Mouse (Mus musculus) heart, embryonic 15.5 days (tissue): ENCODE data around the gene Prdm16. TPM values are rescaled to one million over a fixed set of nuclear protein-coding genes. Genes with fewer than 3 reads are reported as not detected.

Experiments
- ATAC-seq: fragments of 200-750 bp; cut with Nextera tagmentation; replicated peaks from 2 replicates; pipeline ENCODE4 v1.8.0; 2017; ENCODE audit warnings: low read depth, moderate TSS enrichment; ENCODE audit not compliant: insufficient number of reproducible peaks, insufficient read depth, low FRiP score
- H3K27ac ChIP-seq: fragments of 300-500 bp; sonication (generic); 2 replicates; pipeline ENCODE4 v1.5.1; 2015; ENCODE audit warnings: mild to moderate bottlenecking, inconsistent platforms
- H3K27me3 ChIP-seq: fragments of 300-500 bp; sonication (generic); 2 replicates; pipeline ENCODE4 v1.6.1; 2015; ENCODE audit warnings: inconsistent platforms
- H3K36me3 ChIP-seq: fragments of 300-500 bp; sonication (generic); 2 replicates; pipeline ENCODE4 v1.6.1; 2015; ENCODE audit warnings: mild to moderate bottlenecking, inconsistent platforms
- H3K4me1 ChIP-seq: fragments of 300-500 bp; sonication (generic); replicated peaks from 2 replicates; pipeline ENCODE4 v1.6.1; 2015; ENCODE audit warnings: inconsistent platforms
- H3K4me2 ChIP-seq: fragments of 300-500 bp; sonication (generic); 2 replicates; pipeline ENCODE4 v1.6.1; 2015; ENCODE audit warnings: inconsistent platforms, mild to moderate bottlenecking, moderate library complexity
- H3K4me3 ChIP-seq: fragments of 300-500 bp; sonication (generic); 2 replicates; pipeline ENCODE4 v1.5.1; 2015; ENCODE audit warnings: mild to moderate bottlenecking, inconsistent platforms
- H3K9ac ChIP-seq: fragments of 300-500 bp; sonication (generic); 2 replicates; pipeline ENCODE4 v1.6.1; 2015; ENCODE audit warnings: mild to moderate bottlenecking, inconsistent platforms
- H3K9me3 ChIP-seq: fragments of 300-500 bp; sonication (generic); replicated peaks from 2 replicates; pipeline ENCODE4 v1.6.1; 2016; ENCODE audit warnings: inconsistent platforms
- WGBS: fragments of 180-500 bp; shearing (Covaris S2); methylation state at CpG from one replicate; pipeline ENCODE4 v1.1.7; 2015; ENCODE audit warnings: mixed read lengths; 5-methylcytosine and 5-hydroxymethylcytosine counted together
- polyA plus RNA-seq: library from polyadenylated mRNA; unstranded; fragments of >200 nt; fragmentation: Nextera tagmentation; extraction: Ambion mirVana; gene quantifications from 2 replicates; pipeline ENCODE4 v1.2.1, GENCODE M21; 2015

Gene Prdm16
- polyA plus RNA-seq, 1 experiment from 2014 or later, result 20.9 TPM

GRCm38 (mm10) chr4:154294262-154294731 lies 342.4 kb downstream of the Prdm16 start:
- H3K4me1 ChIP-seq, result peaks cover 21% of the 10 kb centered on the region
- H3K4me2 ChIP-seq, result no peak overlapping the region
- H3K9me3 ChIP-seq, result no peaks in the 10 kb centered on the region
- H3K27ac ChIP-seq, result 0 out of 2 replicates have a peak overlapping the region, but pooled peaks have one; percentile 39
- WGBS, result 41% methylated on average over 8 of the region's 8 CpGs
- peaks cover 7% of the 10 kb centered on the region for H3K27me3 ChIP-seq
- no peak overlapping the region for H3K9ac ChIP-seq
- no peak for ATAC-seq
- no peak overlapping the region for H3K4me3 ChIP-seq
- H3K36me3 ChIP-seq, result no peaks in the 10 kb centered on the region

GRCm38 (mm10) chr4:154293735-154294201 lies 342.9 kb downstream of the Prdm16 start:
- Histone ChIP-seq H3K4me3 (no peak overlapping the region), H3K9me3 (no peaks in the 10 kb centered on the region), H3K4me2 (no peak overlapping the region), H3K36me3 (no peaks in the 10 kb centered on the region), H3K27ac (0 out of 2 replicates have a peak overlapping the region, but pooled peaks have one; percentile 39), H3K27me3 (peaks cover 2% of the 10 kb centered on the region), H3K4me1 (peaks cover 21% of the 10 kb centered on the region), H3K9ac (no peak overlapping the region)
- ATAC-seq, result peak; percentile 29; the same call in 1 of the 2 replicates
- WGBS, result 34% methylated on average over 4 of the region's 4 CpGs

GRCm38 (mm10) chr4:154283671-154284070 lies 353.0 kb downstream of the Prdm16 start:
- Histone ChIP-seq H3K27ac (no peak overlapping the region), H3K9ac (no peak overlapping the region), H3K4me3 (no peak overlapping the region), H3K9me3 (no peaks in the 10 kb centered on the region), H3K4me1 (0 out of 2 replicates have a peak, but pooled peaks cover 3% of the 10 kb centered on the region), H3K36me3 (no peaks in the 10 kb centered on the region), H3K4me2 (no peak overlapping the region), H3K27me3 (no peaks in the 10 kb centered on the region; the same call in 1 of the 2 replicates)
- 56% methylated on average over 7 of the region's 7 CpGs for whole genome bisulfite sequencing
- no peak for ATAC-seq

GRCm38 (mm10) chr4:154279481-154279880 lies 357.2 kb downstream of the Prdm16 start:
- Histone ChIP-seq H3K9ac (no peak overlapping the region), H3K4me1 (0 out of 2 replicates have a peak, but pooled peaks cover 3% of the 10 kb centered on the region), H3K27me3 (no peaks in the 10 kb centered on the region), H3K4me2 (no peak overlapping the region), H3K36me3 (no peaks in the 10 kb centered on the region), H3K27ac (no peak overlapping the region), H3K4me3 (no peak overlapping the region), H3K9me3 (no peaks in the 10 kb centered on the region)
- no peak for ATAC-seq
- 58% methylated on average over 9 of the region's 9 CpGs for WGBS

- no peak overlapping the region for H3K4me2 ChIP-seq
- WGBS, result 51% methylated on average over 3 of the region's 3 CpGs
- no peak overlapping the region for H3K9ac ChIP-seq
- H3K27me3 ChIP-seq, result no peaks in the 10 kb centered on the region
- H3K4me3 ChIP-seq, result no peak overlapping the region
- no peak for ATAC-seq
- H3K36me3 ChIP-seq, result no peaks in the 10 kb centered on the region; the same call in 1 of the 2 replicates
- no peaks in the 10 kb centered on the region for H3K9me3 ChIP-seq
- H3K4me1 ChIP-seq, result no peaks in the 10 kb centered on the region; the same call in 1 of the 2 replicates
- H3K27ac ChIP-seq, result no peak overlapping the region
Observed at GRCm38 (mm10) chr4:154273000-154273399, 363.7 kb downstream of the Prdm16 start.

GRCm38 (mm10) chr4:154269520-154269919 lies 367.2 kb downstream of the Prdm16 start:
- 43% methylated on average over 10 of the region's 10 CpGs for WGBS
- no peaks in the 10 kb centered on the region; the same call in 1 of the 2 replicates for H3K4me1 ChIP-seq
- no peak overlapping the region for H3K9ac ChIP-seq
- peak; percentile 32; the same call in 1 of the 2 replicates for ATAC-seq
- H3K36me3 ChIP-seq, result no peaks in the 10 kb centered on the region; the same call in 1 of the 2 replicates
- no peak overlapping the region for H3K4me3 ChIP-seq
- no peak overlapping the region for H3K27ac ChIP-seq
- H3K4me2 ChIP-seq, result no peak overlapping the region
- no peaks in the 10 kb centered on the region for H3K9me3 ChIP-seq
- no peaks in the 10 kb centered on the region for H3K27me3 ChIP-seq

- Histone ChIP-seq H3K9ac (no peak overlapping the region), H3K4me2 (no peak overlapping the region), H3K36me3 (no peaks in the 10 kb centered on the region; the same call in 1 of the 2 replicates), H3K27ac (no peak overlapping the region), H3K27me3 (no peaks in the 10 kb centered on the region), H3K9me3 (no peaks in the 10 kb centered on the region), H3K4me3 (no peak overlapping the region), H3K4me1 (no peaks in the 10 kb centered on the region; the same call in 1 of the 2 replicates)
- 75% methylated on average over 6 of the region's 6 CpGs for WGBS
- ATAC-seq, result no peak
Observed at GRCm38 (mm10) chr4:154267511-154267910, 369.2 kb downstream of the Prdm16 start.

Other genes with a start within 250 kb of the Prdm16 start
- gene Actrt2, start 31.0 kb upstream of the Prdm16 start, polyA plus RNA-seq, result not detected in 2 replicates
- 0.06 and 0.14 TPM in 2 replicates for gene Ttc34, start 200.6 kb upstream of the Prdm16 start, polyA plus RNA-seq
- 0.58 and 0.60 TPM in 2 replicates for gene Mmel1, start 232.7 kb upstream of the Prdm16 start, polyA plus RNA-seq